18 mouse cellular contexts compared by ENCODE assay signal in genomic region chr6:6867031-6867430, GRCm38 (mm10). TPM values are rescaled to one million over a fixed set of nuclear protein-coding genes. Genes with fewer than 3 reads are reported as not detected.
DNase-seq lines count a peak whose midpoint lies in the region; ATAC-seq and TF ChIP-seq lines count a peak whose summit lies in the region.
"Had no signal": no experiment of that assay in that cellular context is flagged by ENCODE, and none has a peak within 500 bp of the region (broad histone marks: within the 10 kb centered on the region; RNA-seq: fewer than 3 reads in every experiment).

No protein-coding gene starts in this region.

- DNase-seq in intestine, embryonic 14.5 days (ENCODE audit: low spot score): peak; percentile 54
- no peak for DNase-seq in embryonic facial prominence, embryonic 14.5 days (ENCODE audit: low spot score)
- DNase-seq in limb, embryonic 10.5 days (ENCODE audit: low spot score): peak; percentile 42
- no peak for DNase-seq in spleen, adult 12 weeks (ENCODE audit: low spot score)
- DNase-seq: cerebellum, adult 11 months; cerebellum, postnatal 25 days; gastrocnemius, postnatal 14 days; heart, postnatal 36 days; thymus, postnatal 4 days had no signal

- no peaks in the 10 kb centered on the region for H3K36me3 ChIP-seq in intestine, embryonic 14.5 days (ENCODE audit: control insufficient read depth, insufficient read depth, low read length)
- H3K36me3 ChIP-seq in intestine, postnatal 0 days (ENCODE audit: control insufficient read depth, insufficient read depth): no peaks in the 10 kb centered on the region
- H3K36me3 ChIP-seq in embryonic facial prominence, embryonic 14.5 days (ENCODE audit: control insufficient read depth, insufficient read depth, low read length): no peaks in the 10 kb centered on the region
- H3K36me3 ChIP-seq in limb, embryonic 10.5 days: no peaks in the 10 kb centered on the region
- no peaks in the 10 kb centered on the region for H3K36me3 ChIP-seq in kidney, embryonic 15.5 days
- H3K36me3 ChIP-seq: liver, embryonic 12.5 days; lung, embryonic 15.5 days had no signal

- no peak overlapping the region for H3K9ac ChIP-seq in intestine, embryonic 14.5 days (ENCODE audit: low read length)
- H3K9ac ChIP-seq in intestine, postnatal 0 days (ENCODE audit: low read depth, low read length): no peak overlapping the region
- H3K9ac ChIP-seq in embryonic facial prominence, embryonic 14.5 days (ENCODE audit: low read depth, low read length): 0 out of 2 replicates have a peak overlapping the region, but pooled peaks have one; percentile 5
- no peak overlapping the region for H3K9ac ChIP-seq in kidney, embryonic 15.5 days
- H3K9ac ChIP-seq: liver, embryonic 12.5 days; lung, embryonic 15.5 days had no signal

- 2% methylated on average over 9 of the region's 9 CpGs for WGBS in intestine, embryonic 14.5 days
- 5% methylated on average over 9 of the region's 9 CpGs for WGBS in intestine, postnatal 0 days
- WGBS in embryonic facial prominence, embryonic 14.5 days: 20% methylated on average over 9 of the region's 9 CpGs
- 3% methylated on average over 9 of the region's 9 CpGs for WGBS in limb, embryonic 10.5 days
- 2% methylated on average over 9 of the region's 9 CpGs for WGBS in olfactory bulb, adult 2 months
- WGBS in kidney, embryonic 15.5 days: 5% methylated on average over 9 of the region's 9 CpGs

- no peak overlapping the region for H3K4me2 ChIP-seq in intestine, embryonic 14.5 days (ENCODE audit: low read length)
- H3K4me2 ChIP-seq in intestine, postnatal 0 days (replicated peaks; ENCODE audit: low read depth): no peak overlapping the region
- peak overlapping the region; percentile 72 for H3K4me2 ChIP-seq in embryonic facial prominence, embryonic 14.5 days (ENCODE audit: low read depth, low read length)
- H3K4me2 ChIP-seq in kidney, embryonic 15.5 days: no peak overlapping the region
- H3K4me2 ChIP-seq: liver, embryonic 12.5 days; lung, embryonic 15.5 days had no signal

- H3K9me3 ChIP-seq in intestine, embryonic 14.5 days (ENCODE audit: control insufficient read depth, low read length): no peaks in the 10 kb centered on the region
- H3K9me3 ChIP-seq in intestine, postnatal 0 days (ENCODE audit: control insufficient read depth): no peaks in the 10 kb centered on the region
- H3K9me3 ChIP-seq in embryonic facial prominence, embryonic 14.5 days (ENCODE audit: control insufficient read depth, low read length): no peaks in the 10 kb centered on the region
- no peaks in the 10 kb centered on the region for H3K9me3 ChIP-seq in limb, embryonic 10.5 days (replicated peaks)
- no peaks in the 10 kb centered on the region for H3K9me3 ChIP-seq in kidney, embryonic 15.5 days (replicated peaks)
- H3K9me3 ChIP-seq: liver, embryonic 12.5 days; lung, embryonic 15.5 days had no signal

- ATAC-seq in intestine, embryonic 14.5 days (replicated peaks; ENCODE audit: low FRiP score, low TSS enrichment, low read depth): no peak
- no peak for ATAC-seq in intestine, postnatal 0 days
- no peak for ATAC-seq in embryonic facial prominence, embryonic 14.5 days (ENCODE audit: low read depth)
- no peak for ATAC-seq in kidney, embryonic 15.5 days (replicated peaks; ENCODE audit: low FRiP score)
- ATAC-seq in erythroid progenitor cell, adult 5-6 weeks (replicated peaks; ENCODE audit: low FRiP score, poor library complexity, severe bottlenecking): no peak
- ATAC-seq: inflammation-experienced regulatory T-cells, adult 6 months; liver, embryonic 12.5 days; Patski had no signal

- H3K27me3 ChIP-seq in intestine, embryonic 14.5 days (replicated peaks; ENCODE audit: control insufficient read depth, insufficient read depth, low read length): peaks cover 98% of the 10 kb centered on the region
- H3K27me3 ChIP-seq in intestine, postnatal 0 days (replicated peaks; ENCODE audit: control insufficient read depth, insufficient read depth, low read length): peaks cover 97% of the 10 kb centered on the region
- H3K27me3 ChIP-seq in embryonic facial prominence, embryonic 14.5 days (replicated peaks; ENCODE audit: control insufficient read depth, insufficient read depth, low read length): peaks cover 91% of the 10 kb centered on the region
- H3K27me3 ChIP-seq in limb, embryonic 10.5 days (ENCODE audit: low read depth, poor library complexity, severe bottlenecking): peaks cover 99% of the 10 kb centered on the region
- peaks cover 98% of the 10 kb centered on the region for H3K27me3 ChIP-seq in kidney, embryonic 15.5 days

- no peak overlapping the region for H3K4me3 ChIP-seq in intestine, embryonic 14.5 days (ENCODE audit: low read depth, low read length)
- H3K4me3 ChIP-seq in intestine, postnatal 0 days (ENCODE audit: low read depth, low read length): no peak overlapping the region
- H3K4me3 ChIP-seq in embryonic facial prominence, embryonic 14.5 days (ENCODE audit: low read depth, low read length): peak overlapping the region; percentile 10
- H3K4me3 ChIP-seq in limb, embryonic 10.5 days: no peak overlapping the region
- peak overlapping the region; percentile 60 for H3K4me3 ChIP-seq in olfactory bulb, adult 2 months (ENCODE audit: insufficient read depth, low read depth, low read length)
- H3K4me3 ChIP-seq in kidney, embryonic 15.5 days (replicated peaks): no peak overlapping the region
- H3K4me3 ChIP-seq: liver, embryonic 12.5 days; lung, embryonic 15.5 days had no signal

- TF ChIP-seq POLR2A in olfactory bulb, adult 2 months (IDR thresholded peaks at IDR 0.05; ENCODE audit: insufficient read depth, low read depth, low read length): no peak; the same call in 1 of the 2 replicates

- peaks cover 13% of the 10 kb centered on the region; the same call in 1 of the 2 replicates for H3K4me1 ChIP-seq in intestine, embryonic 14.5 days (replicated peaks; ENCODE audit: control insufficient read depth, insufficient read depth, low read length)
- no peaks in the 10 kb centered on the region for H3K4me1 ChIP-seq in intestine, postnatal 0 days (replicated peaks; ENCODE audit: control insufficient read depth, insufficient read depth, low read length)
- peaks cover 10% of the 10 kb centered on the region; the same call in 1 of the 2 replicates for H3K4me1 ChIP-seq in embryonic facial prominence, embryonic 14.5 days (ENCODE audit: control insufficient read depth, insufficient read depth, low read length)
- peaks cover 25% of the 10 kb centered on the region for H3K4me1 ChIP-seq in limb, embryonic 10.5 days
- H3K4me1 ChIP-seq in olfactory bulb, adult 2 months (ENCODE audit: control insufficient read depth, insufficient read depth, low read length): no peaks in the 10 kb centered on the region
- H3K4me1 ChIP-seq in kidney, embryonic 15.5 days: peaks cover 19% of the 10 kb centered on the region

- H3K27ac ChIP-seq in intestine, embryonic 14.5 days (ENCODE audit: low read depth): no peak overlapping the region
- H3K27ac ChIP-seq in intestine, postnatal 0 days (ENCODE audit: low read depth, low read length): no peak overlapping the region
- H3K27ac ChIP-seq in embryonic facial prominence, embryonic 14.5 days (replicated peaks; ENCODE audit: low read depth, low read length): 0 out of 2 replicates have a peak overlapping the region, but pooled peaks have one; percentile 18
- H3K27ac ChIP-seq in limb, embryonic 10.5 days: no peak overlapping the region
- peak overlapping the region; percentile 94 for H3K27ac ChIP-seq in olfactory bulb, adult 2 months (ENCODE audit: insufficient read depth, low read depth, low read length)
- no peak overlapping the region for H3K27ac ChIP-seq in kidney, embryonic 15.5 days
- H3K27ac ChIP-seq: liver, embryonic 12.5 days; lung, embryonic 15.5 days had no signal

- TF ChIP-seq CTCF in intestine, postnatal 0 days (IDR thresholded peaks at IDR 0.05; ENCODE audit: low read depth): no peak
- no peak for TF ChIP-seq CTCF in olfactory bulb, adult 2 months (IDR thresholded peaks at IDR 0.05; ENCODE audit: insufficient read depth, low read depth, low read length)

RNA-seq across cellular contexts. Expression of gene Dlx6, which starts 3.9 kb away (rescaled TPM):
- polyA plus RNA-seq in intestine, embryonic 14.5 days (2014; fragmentation: Nextera tagmentation; extraction: Ambion mirVana): not detected in 2 replicates
- not detected in 2 replicates for polyA plus RNA-seq in intestine, postnatal 0 days (2015; fragmentation: Nextera tagmentation; extraction: Ambion mirVana)
- 2.8 and 3.7 TPM in 2 replicates for polyA plus RNA-seq in embryonic facial prominence, embryonic 14.5 days (2014; fragmentation: Nextera tagmentation; extraction: Ambion mirVana)
- polyA plus RNA-seq in limb, embryonic 10.5 days (2016; fragmentation: Nextera tagmentation; extraction: Ambion mirVana): 0.41 and 0.60 TPM in 2 replicates
- not detected in 2 replicates for polyA plus RNA-seq in olfactory bulb, adult 2 months (2012; ENCODE audit: insufficient read depth, insufficient read length, low replicate concordance, missing spikeins)
- polyA plus RNA-seq in kidney, embryonic 15.5 days (2015; fragmentation: Nextera tagmentation; extraction: Ambion mirVana): 0.24 TPM in 1 of 2 replicates, not detected in the other
- total RNA-seq in erythroid progenitor cell, adult 5-6 weeks (2015; ENCODE audit: low replicate concordance): not detected in 2 replicates
- not detected in 2 replicates for total RNA-seq in erythroid progenitor cell, adult 5-6 weeks (2017; ENCODE audit: low replicate concordance)
- total RNA-seq: gastrocnemius, postnatal 14 days; heart, postnatal 36 days had no signal
- polyA plus RNA-seq: inflammation-experienced regulatory T-cells, adult 6 months; kidney, embryonic 16.5 days; liver, embryonic 12.5 days; lung, embryonic 15.5 days had no signal

RNA-seq across cellular contexts. Expression of gene Dlx5, which starts 14.9 kb away (rescaled TPM):
- 2.4 and 2.8 TPM in 2 replicates for polyA plus RNA-seq in intestine, embryonic 14.5 days (2014; fragmentation: Nextera tagmentation; extraction: Ambion mirVana)
- 0.27 and 0.33 TPM in 2 replicates for polyA plus RNA-seq in intestine, postnatal 0 days (2015; fragmentation: Nextera tagmentation; extraction: Ambion mirVana)
- polyA plus RNA-seq in embryonic facial prominence, embryonic 14.5 days (2014; fragmentation: Nextera tagmentation; extraction: Ambion mirVana): 38.0 and 40.2 TPM in 2 replicates
- 9.3 and 10.8 TPM in 2 replicates for polyA plus RNA-seq in limb, embryonic 10.5 days (2016; fragmentation: Nextera tagmentation; extraction: Ambion mirVana)
- polyA plus RNA-seq in olfactory bulb, adult 2 months (2012; ENCODE audit: insufficient read depth, insufficient read length, low replicate concordance, missing spikeins): not detected in 2 replicates
- polyA plus RNA-seq in kidney, embryonic 15.5 days (2015; fragmentation: Nextera tagmentation; extraction: Ambion mirVana): 0.35 and 3.4 TPM in 2 replicates
- total RNA-seq in erythroid progenitor cell, adult 5-6 weeks (2015; ENCODE audit: low replicate concordance): not detected in 2 replicates
- 0.64 TPM in 1 of 2 replicates, not detected in the other for total RNA-seq in erythroid progenitor cell, adult 5-6 weeks (2017; ENCODE audit: low replicate concordance)
- total RNA-seq: gastrocnemius, postnatal 14 days had no signal
- polyA plus RNA-seq: inflammation-experienced regulatory T-cells, adult 6 months; liver, embryonic 12.5 days had no signal

Comparison
In these comparisons a context has a peak if more than half of its experiments do, and no peak if none do; other contexts are left out.
1. DNase-seq: peak in intestine, embryonic 14.5 days (single experiment) and limb, embryonic 10.5 days (single experiment); none in embryonic facial prominence, embryonic 14.5 days (single experiment) and spleen, adult 12 weeks (single experiment).
2. H3K27ac ChIP-seq: peak in embryonic facial prominence, embryonic 14.5 days (single experiment) and olfactory bulb, adult 2 months (single experiment); none in intestine, embryonic 14.5 days (single experiment), intestine, postnatal 0 days (single experiment), limb, embryonic 10.5 days (single experiment) and kidney, embryonic 15.5 days (single experiment).
3. H3K4me3 ChIP-seq: peak in embryonic facial prominence, embryonic 14.5 days (single experiment) and olfactory bulb, adult 2 months (single experiment); none in intestine, embryonic 14.5 days (single experiment), intestine, postnatal 0 days (single experiment), limb, embryonic 10.5 days (single experiment) and kidney, embryonic 15.5 days (single experiment).